Mouse (Mus musculus) limb, embryonic 13.5 days (tissue): ENCODE results near the gene Frem1. TPM values are rescaled to one million over a fixed set of nuclear protein-coding genes. Genes with fewer than 3 reads are reported as not detected.

Source experiments
- ATAC-seq: fragments of 200-750 bp; cut with Nextera tagmentation; 2 replicates; pipeline ENCODE4 v1.8.0; 2017; ENCODE audit warnings: low read depth, moderate number of reproducible peaks, moderate TSS enrichment; ENCODE audit not compliant: low FRiP score
- H3K27ac ChIP-seq: fragments of 300-500 bp; sonication (generic); 2 replicates; pipeline ENCODE4 v1.5.1; 2015; ENCODE audit warnings: inconsistent platforms, mild to moderate bottlenecking, moderate library complexity
- H3K27me3 ChIP-seq: fragments of 300-500 bp; sonication (generic); 2 replicates; pipeline ENCODE4 v1.6.1; 2015; ENCODE audit warnings: mild to moderate bottlenecking, inconsistent platforms
- H3K36me3 ChIP-seq: fragments of 300-500 bp; sonication (generic); 2 replicates; pipeline ENCODE4 v1.6.1; 2015; ENCODE audit warnings: inconsistent platforms, mild to moderate bottlenecking, moderate library complexity
- H3K4me1 ChIP-seq: fragments of 300-500 bp; sonication (generic); 2 replicates; pipeline ENCODE4 v1.6.1; 2015; ENCODE audit warnings: inconsistent platforms
- H3K4me2 ChIP-seq: fragments of 300-500 bp; sonication (generic); replicated peaks from 2 replicates; pipeline ENCODE4 v1.6.1; 2015; ENCODE audit warnings: inconsistent platforms, mild to moderate bottlenecking, moderate library complexity
- H3K4me3 ChIP-seq: fragments of 300-500 bp; sonication (generic); 2 replicates; pipeline ENCODE4 v1.5.1; 2015; ENCODE audit warnings: moderate library complexity, mild to moderate bottlenecking, inconsistent platforms
- H3K9ac ChIP-seq: fragments of 300-500 bp; sonication (generic); 2 replicates; pipeline ENCODE4 v1.6.1; 2015; ENCODE audit warnings: mild to moderate bottlenecking, inconsistent platforms
- H3K9me3 ChIP-seq: fragments of 300-500 bp; sonication (generic); 2 replicates; pipeline ENCODE4 v1.6.1; 2016; ENCODE audit warnings: inconsistent platforms
- WGBS: fragments of 180-500 bp; shearing (Covaris S2); methylation state at CpG from one replicate; pipeline ENCODE4 v1.1.7; 2015; 5-methylcytosine and 5-hydroxymethylcytosine counted together
- polyA plus RNA-seq: library from polyadenylated mRNA; unstranded; fragments of >200 nt; fragmentation: Nextera tagmentation; extraction: Ambion mirVana; gene quantifications from 2 replicates; pipeline ENCODE4 v1.2.1, GENCODE M21; 2015

Gene Frem1
- polyA plus RNA-seq, 1 experiment from 2014 or later, result 6.2 TPM

- Histone ChIP-seq H3K4me3 (no peak overlapping the region), H3K9ac (no peak overlapping the region), H3K9me3 (no peaks in the 10 kb centered on the region), H3K36me3 (no peaks in the 10 kb centered on the region), H3K27ac (no peak overlapping the region), H3K4me2 (no peak overlapping the region), H3K27me3 (no peaks in the 10 kb centered on the region), H3K4me1 (peaks cover 31% of the 10 kb centered on the region)
- 68% methylated on average over 7 of the region's 7 CpGs for WGBS
- no peak for ATAC-seq
Observed at GRCm38 (mm10) chr4:82915576-82915975, 136.6 kb downstream of the Frem1 start.

DNA sequence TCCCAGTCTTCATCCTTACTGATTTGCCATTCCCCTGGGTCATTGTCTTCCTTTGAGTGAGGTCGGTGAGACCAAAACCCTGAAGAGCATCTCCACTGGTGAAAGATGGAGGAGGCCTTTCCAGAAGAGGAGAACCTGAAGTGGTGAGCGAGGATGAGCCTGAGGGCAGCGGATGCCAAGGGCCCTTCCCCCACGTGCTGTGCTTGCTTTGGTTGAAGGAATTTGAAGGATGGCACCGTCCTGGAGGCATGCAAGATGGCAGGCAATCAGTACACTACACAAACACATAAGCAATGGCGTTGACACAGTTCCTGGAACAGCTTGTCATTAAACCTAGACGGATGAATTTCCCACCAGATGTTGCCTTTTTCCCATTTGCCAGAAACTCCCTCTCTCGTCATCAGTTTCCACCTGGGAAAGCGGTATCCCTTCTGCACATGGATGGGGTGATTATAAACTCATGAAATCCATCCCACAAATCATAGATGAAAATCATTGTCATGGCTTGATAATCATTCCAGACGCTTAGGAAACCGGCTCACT, 137.5 kb downstream of the Frem1 start:
- H3K4me2 ChIP-seq, result no peak overlapping the region
- H3K9ac ChIP-seq, result no peak overlapping the region
- H3K27ac ChIP-seq, result no peak overlapping the region
- H3K36me3 ChIP-seq, result no peaks in the 10 kb centered on the region
- H3K4me3 ChIP-seq, result no peak overlapping the region
- no peaks in the 10 kb centered on the region for H3K27me3 ChIP-seq
- H3K4me1 ChIP-seq, result peaks cover 24% of the 10 kb centered on the region
- no peaks in the 10 kb centered on the region for H3K9me3 ChIP-seq
- WGBS, result 69% methylated on average over 11 of the region's 11 CpGs
- ATAC-seq, result no peak

DNA sequence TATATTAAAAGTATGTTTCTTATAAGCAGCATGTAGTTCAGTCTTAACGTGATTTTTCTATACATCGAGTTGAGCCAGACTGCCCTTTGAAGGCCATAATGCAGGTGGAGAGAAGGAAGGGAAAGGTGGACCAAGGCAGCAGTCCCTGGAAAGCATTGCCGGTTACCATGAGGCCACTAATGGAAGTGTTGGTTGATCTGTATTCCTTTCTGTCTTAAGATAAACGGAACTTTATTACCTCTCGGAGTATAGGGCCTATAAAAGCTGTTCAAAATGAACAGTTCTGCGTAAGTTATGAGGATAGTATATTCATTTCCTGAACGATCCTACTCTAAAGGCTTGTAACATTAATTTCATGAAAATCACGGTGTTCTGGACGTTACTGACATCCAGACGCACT, 156.9 kb downstream of the Frem1 start:
- Histone ChIP-seq H3K36me3 (no peaks in the 10 kb centered on the region), H3K4me1 (peaks cover 36% of the 10 kb centered on the region), H3K27ac (0 out of 2 replicates have a peak overlapping the region, but pooled peaks have one; percentile 15), H3K9ac (no peak overlapping the region), H3K27me3 (no peaks in the 10 kb centered on the region), H3K4me2 (no peak overlapping the region), H3K4me3 (no peak overlapping the region), H3K9me3 (no peaks in the 10 kb centered on the region)
- 47% methylated on average over 10 of the region's 10 CpGs for WGBS
- ATAC-seq, result no peak

DNA sequence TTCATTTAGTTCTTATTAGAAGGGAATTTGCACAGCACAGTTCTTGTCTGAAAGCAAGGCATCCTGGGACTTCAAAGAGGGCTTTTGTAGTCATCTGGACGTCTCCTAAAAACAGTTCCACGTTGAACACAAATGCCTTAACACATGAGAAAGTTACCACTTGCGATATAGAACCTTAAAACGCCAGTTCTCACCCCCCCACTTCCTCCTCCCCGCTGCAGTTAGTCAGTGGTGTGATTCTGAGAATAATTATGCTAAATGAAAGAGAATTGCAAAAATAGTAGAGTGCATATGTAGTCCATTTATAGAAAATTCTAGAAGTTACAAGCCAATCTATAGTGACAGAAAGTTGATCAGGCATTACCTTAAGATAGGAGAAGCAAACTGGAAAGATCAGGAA, 159.9 kb downstream of the Frem1 start:
- no peak for ATAC-seq
- Histone ChIP-seq H3K27me3 (no peaks in the 10 kb centered on the region), H3K4me1 (peaks cover 44% of the 10 kb centered on the region), H3K4me2 (0 out of 2 replicates have a peak overlapping the region, but pooled peaks have one; percentile 12), H3K9ac (no peak overlapping the region), H3K27ac (peak overlapping the region; percentile 94), H3K4me3 (no peak overlapping the region), H3K36me3 (no peaks in the 10 kb centered on the region), H3K9me3 (no peaks in the 10 kb centered on the region)
- WGBS, result 29% methylated on average over 5 of the region's 5 CpGs

- Histone ChIP-seq H3K27ac (peak overlapping the region; percentile 94), H3K9me3 (no peaks in the 10 kb centered on the region), H3K27me3 (no peaks in the 10 kb centered on the region), H3K4me3 (no peak overlapping the region), H3K36me3 (no peaks in the 10 kb centered on the region), H3K4me2 (0 out of 2 replicates have a peak overlapping the region, but pooled peaks have one; percentile 12), H3K4me1 (peaks cover 44% of the 10 kb centered on the region), H3K9ac (no peak overlapping the region)
- peak; percentile 64 for ATAC-seq
- 31% methylated on average over 2 of the region's 2 CpGs for WGBS
Observed at GRCm38 (mm10) chr4:82891566-82891965, 160.6 kb downstream of the Frem1 start.

GRCm38 (mm10) chr4:82891049-82891448, 161.1 kb downstream of the Frem1 start:
- Histone ChIP-seq H3K9ac (no peak overlapping the region), H3K27ac (peak overlapping the region; percentile 94), H3K4me3 (no peak overlapping the region), H3K9me3 (no peaks in the 10 kb centered on the region), H3K27me3 (no peaks in the 10 kb centered on the region), H3K4me2 (peak overlapping the region; percentile 44), H3K4me1 (peaks cover 44% of the 10 kb centered on the region), H3K36me3 (no peaks in the 10 kb centered on the region)
- WGBS, result 12% methylated on average over 7 of the region's 7 CpGs
- ATAC-seq, result peak; percentile 90

DNA sequence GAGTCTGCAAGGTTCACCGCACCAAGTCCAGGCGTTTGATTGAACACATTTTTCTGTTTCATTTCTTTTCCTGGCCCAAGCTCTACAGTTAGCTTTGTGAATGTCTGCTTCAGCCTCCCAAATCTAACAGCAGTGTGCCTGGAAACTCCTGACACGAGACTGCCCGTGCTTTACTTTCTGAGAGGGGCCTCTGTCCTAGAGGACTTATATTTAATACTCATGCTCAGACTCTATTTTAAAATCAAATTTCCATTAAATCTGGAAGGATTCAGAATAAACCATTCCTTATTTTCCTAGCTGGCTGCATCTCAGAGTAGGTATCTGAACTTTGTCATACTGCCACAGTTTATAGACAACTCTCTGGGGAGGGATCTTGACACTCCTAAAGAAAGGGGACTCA, 161.6 kb downstream of the Frem1 start:
- H3K4me1 ChIP-seq, result peaks cover 49% of the 10 kb centered on the region
- no peaks in the 10 kb centered on the region for H3K27me3 ChIP-seq
- peak; percentile 68 for ATAC-seq
- peak overlapping the region; percentile 94 for H3K27ac ChIP-seq
- no peaks in the 10 kb centered on the region for H3K9me3 ChIP-seq
- H3K36me3 ChIP-seq, result no peaks in the 10 kb centered on the region
- H3K4me2 ChIP-seq, result peak overlapping the region; percentile 44
- no peak overlapping the region for H3K4me3 ChIP-seq
- WGBS, result 29% methylated on average over 4 of the region's 4 CpGs
- no peak overlapping the region for H3K9ac ChIP-seq

GRCm38 (mm10) chr4:82886148-82886547, 166.0 kb downstream of the Frem1 start:
- no peak overlapping the region for H3K9ac ChIP-seq
- no peak overlapping the region for H3K27ac ChIP-seq
- ATAC-seq, result no peak
- peaks cover 43% of the 10 kb centered on the region for H3K4me1 ChIP-seq
- WGBS, result 71% methylated on average over 2 of the region's 2 CpGs
- H3K4me2 ChIP-seq, result no peak overlapping the region
- no peaks in the 10 kb centered on the region for H3K9me3 ChIP-seq
- H3K36me3 ChIP-seq, result no peaks in the 10 kb centered on the region
- H3K27me3 ChIP-seq, result no peaks in the 10 kb centered on the region
- H3K4me3 ChIP-seq, result no peak overlapping the region

DNA sequence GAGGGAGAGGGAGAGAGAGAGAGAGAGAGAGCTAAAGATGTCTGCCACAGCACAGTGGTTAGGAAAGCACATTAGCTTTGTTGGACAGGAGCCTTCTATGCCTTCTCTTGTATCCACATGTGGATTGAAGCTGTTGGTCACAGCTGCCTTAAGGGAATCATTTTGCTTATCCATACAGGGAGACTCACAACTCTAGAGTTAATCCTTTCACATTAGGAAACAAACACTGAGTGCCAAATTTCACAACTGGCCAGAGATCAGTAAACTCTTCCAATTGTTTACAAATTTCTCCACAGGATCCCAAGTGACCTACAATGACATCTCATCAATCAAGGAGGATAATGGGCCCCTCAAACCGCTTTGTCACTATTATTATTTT, 166.6 kb downstream of the Frem1 start:
- peaks cover 44% of the 10 kb centered on the region for H3K4me1 ChIP-seq
- ATAC-seq, result no peak
- no peak overlapping the region for H3K4me3 ChIP-seq
- H3K9ac ChIP-seq, result no peak overlapping the region
- no peak overlapping the region for H3K4me2 ChIP-seq
- H3K27me3 ChIP-seq, result no peaks in the 10 kb centered on the region
- H3K9me3 ChIP-seq, result no peaks in the 10 kb centered on the region
- no peaks in the 10 kb centered on the region for H3K36me3 ChIP-seq
- WGBS, result 44% methylated on average over 1 of the region's 1 CpGs
- H3K27ac ChIP-seq, result no peak overlapping the region

GRCm38 (mm10) chr4:82884636-82885534, 167.3 kb downstream of the Frem1 start, which contains the start of gene Cer1:
Cer1 (minus strand) TSS chr4:82885148.
- H3K4me3 ChIP-seq, result no peak within 1 kb of the TSS

GRCm38 (mm10) chr4:82882500-82882899, 169.6 kb downstream of the Frem1 start:
- H3K9ac ChIP-seq, result no peak overlapping the region
- no peak overlapping the region for H3K4me2 ChIP-seq
- H3K4me3 ChIP-seq, result no peak overlapping the region
- H3K9me3 ChIP-seq, result no peaks in the 10 kb centered on the region
- H3K36me3 ChIP-seq, result no peaks in the 10 kb centered on the region
- WGBS, result 82% methylated on average over 9 of the region's 9 CpGs
- no peak for ATAC-seq
- H3K27ac ChIP-seq, result no peak overlapping the region
- H3K27me3 ChIP-seq, result no peaks in the 10 kb centered on the region
- peaks cover 36% of the 10 kb centered on the region for H3K4me1 ChIP-seq

More at GRCm38 (mm10) chr4:82884636-82885534, 167.3 kb downstream of the Frem1 start, which contains the start of gene Cer1:
- ATAC-seq, result no peak
- no peaks in the 10 kb centered on the region for H3K9me3 ChIP-seq
- peaks cover 44% of the 10 kb centered on the region for H3K4me1 ChIP-seq
- H3K36me3 ChIP-seq, result no peaks in the 10 kb centered on the region
- H3K27me3 ChIP-seq, result no peaks in the 10 kb centered on the region
- peak within 1 kb of the TSS; percentile 33; the same call in 1 of the 2 replicates for H3K27ac ChIP-seq
- 55% methylated on average over 18 of the region's 19 CpGs for WGBS
- no peak within 1 kb of the TSS for H3K9ac ChIP-seq
- no peak within 1 kb of the TSS for H3K4me2 ChIP-seq

- H3K27me3 ChIP-seq, result no peaks in the 10 kb centered on the region
- H3K4me3 ChIP-seq, result no peak overlapping the region
- 76% methylated on average over 3 of the region's 3 CpGs for WGBS
- H3K9me3 ChIP-seq, result no peaks in the 10 kb centered on the region
- H3K27ac ChIP-seq, result no peak overlapping the region
- H3K9ac ChIP-seq, result no peak overlapping the region
- ATAC-seq, result no peak
- no peak overlapping the region for H3K4me2 ChIP-seq
- H3K4me1 ChIP-seq, result peaks cover 36% of the 10 kb centered on the region
- no peaks in the 10 kb centered on the region for H3K36me3 ChIP-seq
Observed at GRCm38 (mm10) chr4:82881366-82881765, 170.8 kb downstream of the Frem1 start.
